Mouse (Mus musculus) embryonic fibroblast, embryonic 13.5 days (primary cell): ENCODE data around the gene Ankrd44.

Experiments
- CTCF ChIP-seq: IDR thresholded peaks from 2 replicates; pipeline ENCODE4 v1.5.1; 2011; ENCODE audit warnings: mild to moderate bottlenecking, control low read depth, low read length, moderate library complexity, borderline replicate concordance; ENCODE audit not compliant: insufficient read depth
- POLR2A ChIP-seq: IDR thresholded peaks from 2 replicates; pipeline ENCODE4 v1.6.1; 2011; ENCODE audit warnings: low read depth, mild to moderate bottlenecking, control low read depth, low read length, moderate library complexity

- TF ChIP-seq CTCF: no peak
- no peak for TF ChIP-seq POLR2A
Observed at GRCm38 (mm10) chr1:54791406-54791805, 134.8 kb downstream of the Ankrd44 start.
